Mouse (Mus musculus) kidney, postnatal 10 days (tissue): ENCODE results near the gene Sox5.

Source experiments
- DNase-seq: peaks from one replicate; pipeline ENCODE4 v3.0.0; 2021; ENCODE audit warnings: mixed read lengths

Sox5 gene

GRCm38 (mm10) chr6:144167058-144167457 is 614.7 kb downstream of the Sox5 start:
- no peak for DNase-seq

- no peak for DNase-seq
These were observed 615.1 kb downstream of the Sox5 start for GRCm38 (mm10) chr6:144166651-144167050.

- peak; percentile 43 for DNase-seq
These were observed 615.7 kb downstream of the Sox5 start for GRCm38 (mm10) chr6:144166104-144166503.

GRCm38 (mm10) chr6:144163501-144163900 is 618.3 kb downstream of the Sox5 start:
- DNase-seq = no peak

GRCm38 (mm10) chr6:144158637-144159036 is 623.1 kb downstream of the Sox5 start:
- no peak for DNase-seq

GRCm38 (mm10) chr6:144154892-144155424 is 626.8 kb downstream of the Sox5 start:
- no peak for DNase-seq

GRCm38 (mm10) chr6:144151957-144152356 is 629.8 kb downstream of the Sox5 start:
- no peak for DNase-seq

- DNase-seq = no peak
These were observed 630.7 kb downstream of the Sox5 start for GRCm38 (mm10) chr6:144151075-144151474.

- no peak for DNase-seq
These were observed 644.4 kb downstream of the Sox5 start for GRCm38 (mm10) chr6:144137397-144137796.

GRCm38 (mm10) chr6:144136894-144137293 is 644.9 kb downstream of the Sox5 start:
- no peak for DNase-seq

GRCm38 (mm10) chr6:144129927-144130326 is 651.9 kb downstream of the Sox5 start:
- no peak for DNase-seq

GRCm38 (mm10) chr6:144119961-144120360 is 661.8 kb downstream of the Sox5 start:
- DNase-seq = no peak

GRCm38 (mm10) chr6:144116646-144117045 is 665.1 kb downstream of the Sox5 start:
- DNase-seq = no peak

GRCm38 (mm10) chr6:144111561-144111960 is 670.2 kb downstream of the Sox5 start:
- no peak for DNase-seq

GRCm38 (mm10) chr6:144106848-144107247 is 674.9 kb downstream of the Sox5 start:
- no peak for DNase-seq

GRCm38 (mm10) chr6:144105645-144106044 is 676.1 kb downstream of the Sox5 start:
- no peak for DNase-seq

- DNase-seq = no peak
These were observed 678.2 kb downstream of the Sox5 start for GRCm38 (mm10) chr6:144103612-144104011.

- DNase-seq = no peak
These were observed 680.9 kb downstream of the Sox5 start for GRCm38 (mm10) chr6:144100852-144101251.

GRCm38 (mm10) chr6:144098119-144098518 is 683.7 kb downstream of the Sox5 start:
- DNase-seq = peak; percentile 27

- DNase-seq = no peak
These were observed 693.5 kb downstream of the Sox5 start for GRCm38 (mm10) chr6:144088256-144088655.

GRCm38 (mm10) chr6:144086096-144086810 is 695.5 kb downstream of the Sox5 start:
- no peak for DNase-seq

GRCm38 (mm10) chr6:144082297-144082696 is 699.5 kb downstream of the Sox5 start:
- DNase-seq = no peak

- DNase-seq = no peak
These were observed 704.0 kb downstream of the Sox5 start for GRCm38 (mm10) chr6:144077826-144078225.

GRCm38 (mm10) chr6:144076376-144076775 is 705.4 kb downstream of the Sox5 start:
- no peak for DNase-seq
